Mouse (Mus musculus): ENCODE measurements around the gene Rhbg.
"Not testable (repeated sequence)": the region's sequence is repeated elsewhere in the genome, so short reads cannot be mapped to it uniquely, and the experiment has no call there.

Rhbg gene

DNA sequence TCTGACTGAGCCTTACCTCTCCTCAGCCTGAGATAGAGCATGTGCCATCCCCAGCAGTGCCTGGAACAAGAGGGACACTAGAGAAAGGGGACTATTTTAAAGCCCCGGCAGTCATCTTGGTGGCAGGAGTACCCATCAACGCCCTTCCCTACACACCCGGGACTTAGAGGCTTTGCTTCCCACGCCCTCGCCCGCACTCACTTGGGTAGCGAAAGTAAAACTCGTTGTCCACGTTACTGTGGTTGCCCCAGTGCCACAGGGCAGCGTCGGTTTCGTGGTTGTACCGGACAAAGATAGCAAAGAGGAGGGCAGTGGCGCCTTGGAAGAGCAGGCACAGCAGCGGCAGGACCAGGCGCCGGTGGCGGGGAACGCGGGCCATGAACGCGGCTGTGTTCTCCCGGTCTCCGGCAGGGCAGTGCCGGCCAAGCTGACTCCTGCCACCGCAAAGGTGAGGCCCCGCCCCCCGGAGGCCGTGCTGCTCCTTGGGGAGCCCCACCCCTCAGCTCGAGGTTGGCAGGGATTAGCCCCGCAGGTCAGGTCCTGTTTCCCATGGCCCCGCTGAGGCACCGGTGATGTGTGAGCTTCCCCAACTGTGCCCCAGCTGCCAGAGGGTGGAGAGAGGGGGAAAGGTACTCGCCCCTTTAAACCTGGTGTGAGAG is at the start of gene Rhbg:
Rhbg (minus strand) TSS at position 442 of the 659 bp plus-strand sequence.
- no peak for DNase-seq (ENCODE audit: low spot score in 2 of 2)

DNA sequence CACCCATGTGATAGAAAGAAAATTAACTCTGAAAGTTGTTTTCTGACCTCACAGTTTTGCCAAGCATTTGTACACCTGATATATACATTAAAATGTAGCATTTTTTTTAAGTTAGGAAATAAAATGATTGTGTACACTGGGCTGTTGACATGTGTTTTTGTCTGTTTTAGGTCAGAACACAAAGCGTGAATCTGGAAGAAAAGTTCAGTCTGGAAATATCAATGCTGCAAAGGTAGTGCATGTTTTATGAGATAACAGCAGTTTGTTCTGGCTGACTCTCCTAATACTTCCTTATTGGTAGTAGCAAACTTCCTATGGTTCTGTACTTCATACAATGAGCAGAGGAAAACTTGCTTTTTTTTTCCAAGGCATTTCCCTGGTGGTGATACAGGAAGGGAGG is 44.7 kb upstream of the Rhbg start:
- no peak for DNase-seq (ENCODE audit: low spot score in 2 of 2)

GRCm38 (mm10) chr3:88297321-88297851 is 42.9 kb upstream of the Rhbg start:
- DNase-seq (ENCODE audit: low spot score in 2 of 2), result no peak

DNA sequence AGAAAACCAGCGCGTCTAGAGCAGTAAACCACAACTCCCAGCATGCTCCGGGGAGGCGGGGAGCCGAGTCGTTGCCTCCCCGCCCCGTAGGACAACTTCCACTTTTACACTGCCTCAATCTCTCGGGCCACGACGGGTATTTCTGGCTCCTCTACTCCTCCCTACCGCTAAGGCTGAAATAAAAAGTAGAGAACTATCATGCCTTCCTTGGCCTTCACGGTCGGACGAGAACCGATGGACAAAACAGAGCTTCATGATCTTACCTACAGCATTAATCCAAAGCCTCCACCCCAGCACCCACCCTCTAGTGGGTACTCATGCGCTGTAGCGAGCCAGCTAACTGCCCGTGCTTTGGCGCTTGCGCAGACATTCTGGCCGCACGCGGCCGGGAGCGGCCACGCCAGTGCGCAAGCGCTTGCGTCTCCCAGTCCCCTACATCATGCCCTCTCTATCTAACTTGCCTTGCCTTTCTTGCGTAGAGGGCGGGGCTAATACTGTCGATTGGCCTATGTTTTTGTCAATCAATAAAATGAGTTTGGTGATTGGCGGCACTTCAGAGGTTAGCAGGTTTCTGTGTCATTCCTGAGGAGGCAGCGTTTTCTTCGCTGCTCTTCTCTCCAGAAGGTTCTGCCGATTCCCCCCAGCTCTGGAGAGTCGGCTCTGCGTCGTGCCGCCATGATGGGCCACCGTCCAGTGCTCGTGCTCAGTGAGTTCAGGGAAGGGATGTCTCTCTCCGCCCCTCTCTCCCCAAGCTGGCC is 42.2 kb upstream of the Rhbg start, which contains the start of the genes Tsacc and Cct3:
Tsacc (minus strand) TSS at position 439 of the 758 bp plus-strand sequence.
Cct3 (plus strand) TSS at position 556 of the 758 bp plus-strand sequence.
- peak; percentile 82 to 91 for DNase-seq (ENCODE audit: low spot score in 2 of 2)

DNA sequence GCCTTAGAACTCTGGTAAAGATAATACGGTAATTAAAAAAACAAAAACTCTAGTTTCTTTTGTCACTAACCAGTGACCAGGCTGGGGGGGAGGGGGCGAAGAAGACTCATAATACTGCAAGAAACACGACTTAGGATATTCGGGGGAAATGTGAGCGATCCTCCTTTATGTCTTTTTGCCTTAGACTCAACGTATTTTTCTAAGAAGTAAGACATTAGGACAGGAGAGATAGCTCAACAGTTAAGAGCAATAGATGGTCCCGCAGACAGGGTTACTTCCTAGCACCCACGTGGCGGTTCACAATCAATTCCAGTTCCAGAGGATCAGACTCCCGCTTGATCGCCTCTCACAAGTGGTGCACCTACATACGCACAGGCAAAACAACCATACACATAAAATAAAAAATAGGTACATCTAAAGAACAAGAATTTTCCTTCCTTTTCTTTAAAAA is 41.6 kb upstream of the Rhbg start:
- no peak for DNase-seq (ENCODE audit: low spot score in 2 of 2)

GRCm38 (mm10) chr3:88295272-88295671 is 40.8 kb upstream of the Rhbg start:
- not testable (repeated sequence) for DNase-seq (ENCODE audit: low spot score in 2 of 2)

- DNase-seq (ENCODE audit: low spot score in 2 of 2), result no peak
Observed at GRCm38 (mm10) chr3:88291970-88292369, 37.5 kb upstream of the Rhbg start.

GRCm38 (mm10) chr3:88288133-88288713 is 33.7 kb upstream of the Rhbg start:
- DNase-seq (ENCODE audit: low spot score in 2 of 2), result not testable (repeated sequence)

DNA sequence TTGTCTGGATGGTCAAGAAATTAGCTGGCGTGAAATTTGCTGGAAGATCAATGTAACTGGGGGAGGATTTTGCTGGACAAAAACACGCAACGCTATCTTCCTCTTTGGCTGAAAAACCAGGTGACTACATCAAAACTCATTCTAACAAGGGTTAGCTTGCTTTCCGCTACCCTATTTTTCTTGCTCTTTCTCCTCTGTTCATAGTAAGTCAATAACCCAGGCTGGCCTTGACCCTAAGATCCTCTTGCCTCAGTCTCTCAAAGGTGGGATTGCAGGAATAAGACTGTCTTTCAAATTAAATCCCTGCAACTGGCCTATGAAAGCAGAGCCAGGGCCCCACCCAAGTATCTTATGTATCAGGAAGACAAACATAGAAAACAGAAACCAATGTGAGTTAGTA is 32.6 kb upstream of the Rhbg start, which contains the start of gene Gm38392:
Gm38392 (minus strand) TSS at position 101 of the 400 bp plus-strand sequence.
- no peak for DNase-seq (ENCODE audit: low spot score in 2 of 2)

DNA sequence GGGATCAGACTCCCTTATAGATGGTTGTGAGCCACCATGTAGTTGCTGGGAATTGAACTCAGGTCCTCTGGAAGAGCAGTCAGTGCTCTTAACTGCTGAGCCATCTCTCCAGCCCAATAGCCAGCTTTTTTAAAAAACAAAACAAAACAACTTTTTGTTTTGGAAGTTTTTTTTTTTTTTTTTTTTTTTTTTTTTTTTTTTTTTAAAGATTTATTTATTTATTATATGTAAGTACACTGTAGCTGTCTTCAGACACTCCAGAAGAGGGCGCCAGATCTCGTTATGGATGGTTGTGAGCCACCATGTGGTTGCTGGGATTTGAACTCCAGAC is 31.0 kb upstream of the Rhbg start:
- not testable (repeated sequence) for DNase-seq (ENCODE audit: low spot score in 2 of 2)

GRCm38 (mm10) chr3:88284815-88285564 is 30.5 kb upstream of the Rhbg start:
- DNase-seq (ENCODE audit: low spot score in 2 of 2), result not testable (repeated sequence)

DNA sequence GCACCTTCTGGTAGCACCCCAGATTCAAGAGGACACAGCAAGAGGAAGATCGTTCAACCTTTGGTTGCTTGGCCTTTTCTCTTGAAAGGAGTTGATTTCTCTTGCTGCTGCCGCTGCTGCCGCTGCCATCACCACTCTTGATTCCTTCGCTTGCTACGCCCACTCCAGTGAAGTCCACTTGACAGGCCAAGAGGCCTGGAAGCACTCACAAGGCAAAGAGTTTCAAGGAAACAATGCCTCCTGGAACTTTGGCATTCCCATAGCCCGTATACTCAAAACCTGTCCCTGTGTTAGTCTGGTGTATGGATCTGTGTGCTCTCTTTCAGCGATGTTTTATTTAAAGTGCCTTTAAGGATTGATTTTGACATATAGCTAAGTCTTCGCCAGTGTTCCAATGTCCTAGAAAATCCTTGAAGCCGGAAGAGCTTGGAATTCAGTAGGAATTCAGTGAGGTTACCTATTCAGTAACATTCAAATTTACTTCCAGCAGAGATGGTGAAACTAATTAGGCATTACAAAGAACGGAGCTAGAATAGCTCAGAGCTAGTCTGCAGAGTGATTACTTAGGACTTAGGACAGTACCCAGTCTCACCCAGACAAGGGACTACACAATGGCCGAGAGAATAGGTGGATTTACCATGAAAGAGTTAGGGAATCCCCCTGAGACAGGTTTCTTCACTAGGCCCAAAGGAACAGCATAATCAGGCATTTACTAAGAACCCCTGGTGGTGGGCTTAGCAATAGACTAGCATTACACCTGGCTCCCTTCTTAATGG is 26.8 kb upstream of the Rhbg start:
- not testable (repeated sequence) for DNase-seq (ENCODE audit: low spot score in 2 of 2)

DNA sequence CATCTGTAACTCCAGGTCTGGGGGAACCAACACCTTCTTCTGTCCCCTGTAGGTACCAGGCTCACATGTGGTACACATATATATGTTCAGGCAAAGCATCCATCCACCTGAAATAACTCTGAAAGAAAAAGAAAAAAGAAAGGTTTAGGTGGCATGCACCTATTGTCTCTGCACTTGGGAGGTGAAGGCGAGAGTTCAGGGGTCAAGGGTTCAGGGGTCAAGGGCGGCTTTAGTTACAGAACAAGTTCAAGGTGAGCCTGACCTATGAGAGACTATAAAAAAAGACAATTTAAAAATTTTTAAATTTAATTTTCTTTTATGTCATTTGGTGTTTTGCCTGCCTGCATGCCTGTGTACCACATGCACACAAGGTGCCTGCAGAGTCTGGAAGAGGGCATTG is 25.5 kb upstream of the Rhbg start:
- no peak for DNase-seq (ENCODE audit: low spot score in 2 of 2)

GRCm38 (mm10) chr3:88276529-88277143 is 22.1 kb upstream of the Rhbg start:
- no peak for DNase-seq (ENCODE audit: low spot score in 2 of 2)

DNA sequence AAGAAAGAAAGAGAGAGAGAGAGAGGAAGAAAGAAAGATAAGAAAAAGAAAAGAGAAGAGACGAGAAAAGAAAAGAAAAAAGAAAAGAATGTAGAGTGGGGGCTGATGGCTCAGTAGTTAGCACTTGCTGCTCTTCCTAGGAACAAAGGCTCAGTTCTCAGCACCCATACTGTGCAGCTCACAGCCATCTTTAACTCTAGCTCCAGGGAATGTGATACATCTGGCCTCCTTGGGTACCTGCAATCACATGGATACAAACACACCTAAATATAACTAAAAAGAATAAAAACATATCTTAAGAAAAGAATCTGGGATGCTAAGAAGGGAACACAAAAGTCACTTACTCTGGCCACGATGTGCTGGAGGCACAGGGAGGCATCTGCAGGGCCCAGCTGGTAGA is 21.6 kb upstream of the Rhbg start:
- DNase-seq (ENCODE audit: low spot score in 2 of 2), result no peak

- no peak for DNase-seq (ENCODE audit: low spot score in 2 of 2)
Observed at GRCm38 (mm10) chr3:88274002-88274401, 19.5 kb upstream of the Rhbg start.

GRCm38 (mm10) chr3:88271859-88272258 is 17.4 kb upstream of the Rhbg start:
- no peak for DNase-seq (ENCODE audit: low spot score in 2 of 2)

GRCm38 (mm10) chr3:88271298-88271697 is 16.8 kb upstream of the Rhbg start:
- not testable (repeated sequence) for DNase-seq (ENCODE audit: low spot score in 2 of 2)

GRCm38 (mm10) chr3:88268991-88269390 is 14.5 kb upstream of the Rhbg start:
- DNase-seq (ENCODE audit: low spot score in 2 of 2), result no peak

DNA sequence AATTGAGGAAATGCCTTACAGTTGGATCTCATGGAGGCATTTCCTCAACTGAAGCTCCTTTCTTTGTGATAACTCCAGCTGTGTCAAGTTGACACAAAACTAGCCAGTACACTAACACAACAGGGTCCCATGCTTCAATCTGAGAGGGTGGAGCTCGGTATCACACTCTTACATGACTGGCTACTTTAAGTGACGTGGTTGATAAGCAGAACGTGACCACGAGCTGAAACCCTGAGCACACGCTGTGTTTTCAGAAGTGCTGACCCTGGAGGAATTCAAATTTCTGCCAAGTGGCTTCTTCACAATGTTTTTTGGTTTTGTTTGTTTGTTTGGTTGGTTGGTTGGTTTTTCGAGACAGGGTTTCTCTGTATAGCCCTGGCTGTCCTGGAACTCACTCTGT is 13.5 kb upstream of the Rhbg start:
- DNase-seq (ENCODE audit: low spot score in 2 of 2), result not testable (repeated sequence)

Measured in frontal cortex, postnatal 25 days (tissue).